Mouse (Mus musculus) ES-E14 (cell line): ENCODE measurements at regions not wholly inside any gene's neighbourhood (a gene's known extent, or its start where the extent isn't known, plus 50 kb on each side); places are given as distances from the start of the nearest gene placed in this dataset.
"Not testable (repeated sequence)": the region's sequence is repeated elsewhere in the genome, so short reads cannot be mapped to it uniquely, and the experiment has no call there.

Experiments used
- DNase-seq: peaks from one replicate; pipeline ENCODE4 v3.0.0-alpha.2; 2013; ENCODE audit warnings: low read depth, low spot score
- H3K27ac ChIP-seq: 2 replicates; pipeline ENCODE4 v1.5.1; 2012; ENCODE audit warnings: low read depth, mild to moderate bottlenecking, low read length, moderate library complexity, mixed read lengths; ENCODE audit not compliant: poor library complexity, insufficient read depth, severe bottlenecking
- H3K36me3 ChIP-seq: 2 replicates; pipeline ENCODE4 v1.6.1; 2012; ENCODE audit warnings: mild to moderate bottlenecking, low read length, moderate library complexity, mixed read lengths; ENCODE audit not compliant: control insufficient read depth, poor library complexity, insufficient read depth, severe bottlenecking
- H3K4me1 ChIP-seq, 2 experiments: fragments of 150-350 bp in 1 of 2; sonication (generic) in 1 of 2; 2 replicates each; pipeline ENCODE4 v1.6.1; 2012; ENCODE audit warnings: low read length in 2 of 2, mild to moderate bottlenecking in 1 of 2, mixed read lengths in 1 of 2; ENCODE audit not compliant: control insufficient read depth in 2 of 2, insufficient read depth in 2 of 2, poor library complexity in 1 of 2
- H3K4me3 ChIP-seq, 2 experiments: fragments of 150-350 bp in 1 of 2; sonication (generic) in 1 of 2; 2 replicates each; pipeline ENCODE4 v1.5.1; 2012; ENCODE audit warnings: low read length in 2 of 2, low read depth in 1 of 2, mild to moderate bottlenecking in 1 of 2, mixed read lengths in 1 of 2; ENCODE audit not compliant: insufficient read depth in 1 of 2, poor library complexity in 1 of 2, severe bottlenecking in 1 of 2
- H3K9ac ChIP-seq: 2 replicates; pipeline ENCODE4 v1.6.1; 2012; ENCODE audit warnings: low read depth, mild to moderate bottlenecking, low read length, mixed read lengths; ENCODE audit not compliant: poor library complexity, insufficient read depth, severe bottlenecking
- H3K9me3 ChIP-seq: fragments of 150-350 bp; sonication (generic); 2 replicates; pipeline ENCODE4 v1.6.1; 2012; ENCODE audit warnings: low read depth, mild to moderate bottlenecking, low read length; ENCODE audit not compliant: control insufficient read depth, insufficient read depth
- CHD2 ChIP-seq: IDR thresholded peaks from 2 replicates; pipeline ENCODE4 v1.6.1; 2014; ENCODE audit warnings: mild to moderate bottlenecking, low read depth, low read length, inconsistent platforms
- HCFC1 ChIP-seq: IDR thresholded peaks from 2 replicates; pipeline ENCODE4 v1.6.1; 2012; ENCODE audit warnings: low read length, inconsistent platforms, borderline replicate concordance; ENCODE audit not compliant: insufficient read depth
- MAFK ChIP-seq: IDR thresholded peaks from 2 replicates; pipeline ENCODE4 v1.6.1; 2014; ENCODE audit warnings: mild to moderate bottlenecking, low read depth, low read length, inconsistent platforms; ENCODE audit not compliant: insufficient read depth
- ZC3H11A ChIP-seq: IDR thresholded peaks from 2 replicates; pipeline ENCODE4 v1.6.1; 2012; ENCODE audit warnings: low read depth, mild to moderate bottlenecking, inconsistent platforms, low read length, borderline replicate concordance
- ZNF384 ChIP-seq: IDR thresholded peaks from 2 replicates; pipeline ENCODE4 v1.6.1; 2012; ENCODE audit warnings: low read depth, low read length, inconsistent platforms
- in situ Hi-C, 2 experiments: fragments of 600-800 bp; cut with MboI; formaldehyde crosslinking; loops; one replicate each; pipeline ENCODE4 v1.15.1; 2025; ENCODE audit warnings: low sequenced_read_pairs in 2 of 2, inconsistent platforms in 1 of 2; ENCODE audit not compliant: unreplicated experiment in 2 of 2

GRCm38 (mm10) chr13:12864263-12864662, 64.4 kb upstream of the Prl2c3 start:
- Histone ChIP-seq H3K4me3 (no peak overlapping the region), H3K27ac (no peak overlapping the region), H3K9ac (no peak overlapping the region), H3K4me1 (no peaks in the 10 kb centered on the region), H3K9me3 (peaks cover 25% of the 10 kb centered on the region), H3K36me3 (no peaks in the 10 kb centered on the region)
- TF ChIP-seq ZNF384, result no peak
- TF ChIP-seq MAFK, result no peak
- no peak for TF ChIP-seq CHD2
- TF ChIP-seq HCFC1, result no peak
- no peak for TF ChIP-seq ZC3H11A
- no peak for DNase-seq
- in situ Hi-C loops, result no loop called here

DNA sequence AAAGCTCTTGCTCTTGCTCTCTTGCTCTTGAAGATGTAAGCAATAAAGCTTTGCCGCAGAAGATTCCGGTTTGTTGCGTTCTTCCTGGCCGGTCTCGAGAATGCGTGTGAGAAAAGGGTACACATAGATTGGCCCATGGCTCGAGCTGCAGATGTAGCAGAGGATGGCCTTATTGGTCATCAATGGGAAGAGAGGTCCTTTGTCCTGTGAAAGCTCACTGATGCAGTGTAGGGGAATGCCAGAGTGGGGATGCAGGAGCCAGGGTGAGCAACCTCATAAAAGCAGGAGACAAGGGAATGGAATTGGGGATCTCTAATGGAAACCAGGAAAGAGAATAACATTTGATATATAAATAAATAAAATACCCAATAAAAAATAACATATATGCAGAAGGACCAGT, 63.7 kb upstream of the Prl2c3 start:
- in situ Hi-C loops, H3K27ac ChIP-seq, H3K9ac ChIP-seq, H3K36me3 ChIP-seq, H3K4me1 ChIP-seq, H3K4me3 ChIP-seq, DNase-seq: not testable (repeated sequence)
- peaks cover 30% of the 10 kb centered on the region for H3K9me3 ChIP-seq

DNA sequence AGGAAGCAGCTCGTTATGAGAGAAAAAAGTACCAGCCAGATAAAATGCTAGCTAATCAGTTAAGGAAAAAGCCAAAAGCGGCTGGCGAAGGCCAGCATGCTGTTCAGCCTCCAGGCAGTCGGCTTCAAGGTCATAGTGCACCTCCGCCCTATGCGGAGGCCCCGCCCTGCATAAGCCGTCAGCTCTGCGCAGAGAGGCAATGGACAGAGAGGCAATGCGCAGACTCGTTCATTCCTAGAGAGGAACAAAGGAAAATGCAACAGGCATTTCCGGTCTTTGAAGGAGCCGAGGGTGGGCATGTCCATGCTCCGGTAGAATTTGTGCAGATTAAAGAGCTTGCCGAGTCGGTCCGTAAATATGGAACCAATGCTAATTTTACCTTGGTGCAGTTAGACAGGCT, 61.1 kb upstream of the Prl2c3 start:
- H3K27ac ChIP-seq, H3K36me3 ChIP-seq, in situ Hi-C loops, DNase-seq, H3K4me1 ChIP-seq, H3K9ac ChIP-seq, H3K4me3 ChIP-seq: not testable (repeated sequence)
- peaks cover 51% of the 10 kb centered on the region for H3K9me3 ChIP-seq

DNA sequence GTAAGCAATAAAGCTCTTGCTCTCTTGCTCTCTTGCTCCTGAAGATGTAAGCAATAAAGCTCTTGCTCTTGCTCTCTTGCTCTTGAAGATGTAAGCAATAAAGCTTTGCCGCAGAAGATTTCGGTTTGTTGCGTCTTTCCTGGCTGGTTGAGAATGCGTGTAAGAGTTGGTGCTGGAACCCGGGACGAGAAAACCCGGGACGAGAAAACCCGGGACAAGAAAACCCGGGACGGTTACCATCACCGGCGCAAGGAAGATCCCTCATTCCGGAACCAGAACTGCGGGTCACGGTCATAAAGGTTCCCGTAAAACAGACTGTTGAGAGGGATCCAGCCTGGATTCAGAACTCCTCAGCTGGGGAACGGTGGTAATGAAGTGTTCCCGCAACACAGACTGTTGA, 60.1 kb upstream of the Prl2c3 start:
- H3K36me3 ChIP-seq, H3K9ac ChIP-seq, H3K27ac ChIP-seq, in situ Hi-C loops, H3K4me3 ChIP-seq, H3K4me1 ChIP-seq, DNase-seq: not testable (repeated sequence)
- H3K9me3 ChIP-seq, result peaks cover 50% of the 10 kb centered on the region
